Mouse (Mus musculus) bone marrow macrophage, adult 2 months (primary cell): ENCODE measurements around the gene Pitpnm3. TPM values are rescaled to one million over a fixed set of nuclear protein-coding genes. Genes with fewer than 3 reads are reported as not detected.

Experiments used
- H3K27ac ChIP-seq: 2 replicates; pipeline ENCODE4 v1.5.1; 2012; ENCODE audit warnings: low read depth, low read length; ENCODE audit not compliant: insufficient read depth
- H3K4me1 ChIP-seq: 2 replicates; pipeline ENCODE4 v1.6.1; 2012; ENCODE audit warnings: low read length; ENCODE audit not compliant: control insufficient read depth, insufficient read depth
- H3K4me3 ChIP-seq: 2 replicates; pipeline ENCODE4 v1.5.1; 2012; ENCODE audit warnings: mild to moderate bottlenecking, low read length, moderate library complexity; ENCODE audit not compliant: insufficient read depth
- CTCF ChIP-seq: IDR thresholded peaks from 2 replicates; pipeline ENCODE4 v1.5.1; 2012; ENCODE audit warnings: low read depth, mild to moderate bottlenecking, low read length, moderate library complexity
- POLR2A ChIP-seq: IDR thresholded peaks from 2 replicates; pipeline ENCODE4 v1.6.1; 2012; ENCODE audit warnings: mild to moderate bottlenecking, low read depth, low read length, borderline replicate concordance
- polyA plus RNA-seq: library from polyadenylated mRNA; stranded (reverse); fragments of >200 nt; gene quantifications from 2 replicates; pipeline ENCODE4 v1.2.4, GENCODE M21; 2012; ENCODE audit not compliant: missing spikeins, insufficient read depth, insufficient read length

Gene Pitpnm3
- polyA plus RNA-seq, 1 experiment: not detected

- no peak overlapping the region for H3K27ac ChIP-seq
- no peaks in the 10 kb centered on the region for H3K4me1 ChIP-seq
- TF ChIP-seq CTCF (no peak), POLR2A (no peak)
- no peak overlapping the region for H3K4me3 ChIP-seq
Measured at GRCm38 (mm10) chr11:72078647-72079046, 56.9 kb downstream of the Pitpnm3 start.

GRCm38 (mm10) chr11:72078056-72078455 is 57.5 kb downstream of the Pitpnm3 start:
- H3K27ac ChIP-seq: no peak overlapping the region
- H3K4me3 ChIP-seq: no peak overlapping the region
- no peak for TF ChIP-seq CTCF
- no peak for TF ChIP-seq POLR2A
- no peaks in the 10 kb centered on the region for H3K4me1 ChIP-seq

GRCm38 (mm10) chr11:72074230-72074629 is 61.3 kb downstream of the Pitpnm3 start:
- H3K4me1 ChIP-seq: no peaks in the 10 kb centered on the region
- no peak overlapping the region for H3K27ac ChIP-seq
- TF ChIP-seq CTCF (no peak), POLR2A (no peak)
- no peak overlapping the region for H3K4me3 ChIP-seq

GRCm38 (mm10) chr11:72072331-72072905 is 63.2 kb downstream of the Pitpnm3 start:
- Histone ChIP-seq H3K27ac (no peak overlapping the region), H3K4me1 (no peaks in the 10 kb centered on the region), H3K4me3 (no peak overlapping the region)
- TF ChIP-seq POLR2A: no peak
- TF ChIP-seq CTCF: no peak

- H3K4me3 ChIP-seq: no peak overlapping the region
- TF ChIP-seq POLR2A (no peak), CTCF (no peak)
- H3K27ac ChIP-seq: no peak overlapping the region
- H3K4me1 ChIP-seq: no peaks in the 10 kb centered on the region
Measured at GRCm38 (mm10) chr11:72070733-72071132, 64.8 kb downstream of the Pitpnm3 start.

- H3K27ac ChIP-seq: no peak overlapping the region
- no peak for TF ChIP-seq CTCF
- no peak for TF ChIP-seq POLR2A
- no peaks in the 10 kb centered on the region for H3K4me1 ChIP-seq
- H3K4me3 ChIP-seq: no peak overlapping the region
Measured at GRCm38 (mm10) chr11:72068026-72068425, 67.6 kb downstream of the Pitpnm3 start.

- Histone ChIP-seq H3K4me1 (no peaks in the 10 kb centered on the region), H3K4me3 (no peak overlapping the region), H3K27ac (no peak overlapping the region)
- TF ChIP-seq POLR2A: no peak
Measured at GRCm38 (mm10) chr11:72067326-72067725, 68.3 kb downstream of the Pitpnm3 start.

GRCm38 (mm10) chr11:72066330-72066729 is 69.2 kb downstream of the Pitpnm3 start:
- no peaks in the 10 kb centered on the region for H3K4me1 ChIP-seq
- no peak overlapping the region for H3K4me3 ChIP-seq
- no peak overlapping the region for H3K27ac ChIP-seq
- TF ChIP-seq CTCF (0 out of 2 replicates have a peak, but pooled peaks have one; percentile 8), POLR2A (no peak)

- H3K27ac ChIP-seq: no peak overlapping the region
- H3K4me1 ChIP-seq: no peaks in the 10 kb centered on the region
- H3K4me3 ChIP-seq: no peak overlapping the region
- TF ChIP-seq CTCF (no peak), POLR2A (no peak)
Measured at GRCm38 (mm10) chr11:72065103-72065502, 70.5 kb downstream of the Pitpnm3 start.

- TF ChIP-seq CTCF: no peak
- no peak for TF ChIP-seq POLR2A
- Histone ChIP-seq H3K4me3 (no peak overlapping the region), H3K4me1 (no peaks in the 10 kb centered on the region), H3K27ac (no peak overlapping the region)
Measured at GRCm38 (mm10) chr11:72064414-72064813, 71.2 kb downstream of the Pitpnm3 start.
